Mouse (Mus musculus) intestine, postnatal 0 days (tissue): ENCODE data around the gene Adipoq. TPM values are rescaled to one million over a fixed set of nuclear protein-coding genes. Genes with fewer than 3 reads are reported as not detected.
A peak's percentile ranks its signal among the peaks of the same experiment; 100 is the strongest.

ENCODE experiments used
- ATAC-seq: fragments of 200-750 bp; cut with Nextera tagmentation; 2 replicates; pipeline ENCODE4 v1.8.0; 2017; ENCODE audit warnings: mild to moderate bottlenecking, moderate TSS enrichment, moderate library complexity
- H3K27ac ChIP-seq: fragments of 300-500 bp; sonication (generic); 2 replicates; pipeline ENCODE4 v1.5.1; 2014; ENCODE audit warnings: mild to moderate bottlenecking, low read depth, low read length, moderate library complexity
- H3K27me3 ChIP-seq: fragments of 300-500 bp; sonication (generic); replicated peaks from 2 replicates; pipeline ENCODE4 v1.6.1; 2014; ENCODE audit warnings: low read length, mixed read lengths; ENCODE audit not compliant: control insufficient read depth, insufficient read depth
- H3K36me3 ChIP-seq: fragments of 300-500 bp; sonication (generic); 2 replicates; pipeline ENCODE4 v1.6.1; 2014; ENCODE audit warnings: mild to moderate bottlenecking, moderate library complexity; ENCODE audit not compliant: control insufficient read depth, insufficient read depth
- H3K4me1 ChIP-seq: fragments of 300-500 bp; sonication (generic); replicated peaks from 2 replicates; pipeline ENCODE4 v1.6.1; 2014; ENCODE audit warnings: antibody characterized with exemption, low read length, mixed read lengths; ENCODE audit not compliant: control insufficient read depth, insufficient read depth
- H3K4me2 ChIP-seq: fragments of 300-500 bp; sonication (generic); replicated peaks from 2 replicates; pipeline ENCODE4 v1.6.1; 2014; ENCODE audit warnings: low read depth, mild to moderate bottlenecking, moderate library complexity
- H3K4me3 ChIP-seq: fragments of 300-500 bp; sonication (generic); 2 replicates; pipeline ENCODE4 v1.5.1; 2014; ENCODE audit warnings: low read depth, low read length
- H3K9ac ChIP-seq: fragments of 300-500 bp; sonication (generic); 2 replicates; pipeline ENCODE4 v1.6.1; 2014; ENCODE audit warnings: mild to moderate bottlenecking, low read depth, low read length
- H3K9me3 ChIP-seq: fragments of 300-500 bp; sonication (generic); 2 replicates; pipeline ENCODE4 v1.6.1; 2016; ENCODE audit warnings: mixed run types; ENCODE audit not compliant: control insufficient read depth
- CTCF ChIP-seq: sonication (generic); IDR thresholded peaks from 2 replicates; pipeline ENCODE4 v1.5.1; 2016; ENCODE audit warnings: low read depth, mild to moderate bottlenecking, control low read depth, antibody characterized with exemption, moderate library complexity
- WGBS: fragments of 180-500 bp; shearing (Covaris S2); extraction: QIAGEN DNeasy Blood & Tissue Kit; methylation state at CpG from one replicate; pipeline ENCODE4 v1.1.7; 2014; 5-methylcytosine and 5-hydroxymethylcytosine counted together
- polyA plus RNA-seq: library from polyadenylated mRNA; unstranded; fragments of >200 nt; fragmentation: Nextera tagmentation; extraction: Ambion mirVana; gene quantifications from 2 replicates; pipeline ENCODE4 v1.2.1, GENCODE M21; 2015

Adipoq gene
- polyA plus RNA-seq, 1 experiment from 2014 or later = not detected

GRCm38 (mm10) chr16:23127311-23127672, 19.0 kb upstream of the Adipoq start:
- Histone ChIP-seq H3K27me3 (no peaks in the 10 kb centered on the region), H3K36me3 (0 out of 2 replicates have a peak, but pooled peaks cover 10% of the 10 kb centered on the region), H3K4me1 (no peaks in the 10 kb centered on the region), H3K4me3 (peak overlapping the region; percentile 68), H3K27ac (peak overlapping the region; percentile 95), H3K9me3 (no peaks in the 10 kb centered on the region), H3K4me2 (peak overlapping the region; percentile 83), H3K9ac (peak overlapping the region; percentile 85)
- no peak for TF ChIP-seq CTCF
- WGBS = under 1% methylated on average over 4 of the region's 4 CpGs
- 0 out of 2 replicates have a peak, but pooled peaks have one; percentile 9 for ATAC-seq

GRCm38 (mm10) chr16:23127673-23128375, 18.5 kb upstream of the Adipoq start, which contains the start of gene Rfc4:
TSS of gene Rfc4 (minus strand) at chr16:23127737.
- peak; percentile 68 for TF ChIP-seq CTCF
- peak within 1 kb of the TSS; percentile 68 for H3K4me3 ChIP-seq
- no peaks in the 10 kb centered on the region for H3K4me1 ChIP-seq
- peak within 1 kb of the TSS; percentile 83 for H3K4me2 ChIP-seq
- peak within 1 kb of the TSS; percentile 95 for H3K27ac ChIP-seq
- WGBS = under 1% methylated on average over 51 of the region's 51 CpGs
- H3K36me3 ChIP-seq = 0 out of 2 replicates have a peak, but pooled peaks cover 10% of the 10 kb centered on the region
- peak within 1 kb of the TSS; percentile 85 for H3K9ac ChIP-seq
- no peaks in the 10 kb centered on the region for H3K27me3 ChIP-seq
- no peaks in the 10 kb centered on the region for H3K9me3 ChIP-seq
- peak; percentile 95 for ATAC-seq

GRCm38 (mm10) chr16:23130303-23130702, 16.0 kb upstream of the Adipoq start:
- ATAC-seq = no peak
- Histone ChIP-seq H3K27me3 (no peaks in the 10 kb centered on the region), H3K4me3 (no peak overlapping the region), H3K27ac (no peak overlapping the region), H3K36me3 (no peaks in the 10 kb centered on the region), H3K9ac (no peak overlapping the region), H3K9me3 (no peaks in the 10 kb centered on the region), H3K4me1 (no peaks in the 10 kb centered on the region), H3K4me2 (no peak overlapping the region)
- 88% methylated on average over 3 of the region's 3 CpGs for WGBS
- TF ChIP-seq CTCF = no peak

- H3K36me3 ChIP-seq = no peaks in the 10 kb centered on the region
- no peak for TF ChIP-seq CTCF
- no peak overlapping the region for H3K4me2 ChIP-seq
- H3K4me1 ChIP-seq = no peaks in the 10 kb centered on the region
- no peak overlapping the region for H3K4me3 ChIP-seq
- no peak overlapping the region for H3K27ac ChIP-seq
- no peak for ATAC-seq
- 96% methylated on average over 1 of the region's 1 CpGs for WGBS
- no peaks in the 10 kb centered on the region for H3K9me3 ChIP-seq
- H3K27me3 ChIP-seq = no peaks in the 10 kb centered on the region
- H3K9ac ChIP-seq = no peak overlapping the region
Measured at GRCm38 (mm10) chr16:23132336-23132735, 14.0 kb upstream of the Adipoq start.

- Histone ChIP-seq H3K9ac (no peak overlapping the region), H3K4me2 (no peak overlapping the region), H3K9me3 (no peaks in the 10 kb centered on the region), H3K4me3 (no peak overlapping the region), H3K27me3 (no peaks in the 10 kb centered on the region), H3K27ac (no peak overlapping the region), H3K4me1 (no peaks in the 10 kb centered on the region), H3K36me3 (no peaks in the 10 kb centered on the region)
- TF ChIP-seq CTCF = peak; percentile 86
- 21% methylated on average over 11 of the region's 11 CpGs for WGBS
- no peak for ATAC-seq
Measured at GRCm38 (mm10) chr16:23135421-23136149, 10.8 kb upstream of the Adipoq start.

- Histone ChIP-seq H3K9ac (no peak overlapping the region), H3K4me2 (no peak overlapping the region), H3K9me3 (no peaks in the 10 kb centered on the region), H3K27me3 (no peaks in the 10 kb centered on the region), H3K4me1 (no peaks in the 10 kb centered on the region), H3K36me3 (no peaks in the 10 kb centered on the region), H3K27ac (no peak overlapping the region), H3K4me3 (no peak overlapping the region)
- TF ChIP-seq CTCF = no peak
- 62% methylated on average over 4 of the region's 4 CpGs for WGBS
- ATAC-seq = no peak
Measured at GRCm38 (mm10) chr16:23136406-23136970, 9.8 kb upstream of the Adipoq start.
